Mouse (Mus musculus) liver, embryonic 14.5 days (tissue): ENCODE data around the gene Ttyh2.

Experiments
- CTCF ChIP-seq: IDR thresholded peaks from 2 replicates; pipeline ENCODE4 v1.5.1; 2016; ENCODE audit warnings: antibody characterized with exemption, low read depth, control low read depth
- EP300 ChIP-seq: IDR thresholded peaks from 2 replicates; pipeline ENCODE4 v1.6.1; 2016; ENCODE audit warnings: antibody characterized with exemption, low read depth

DNA sequence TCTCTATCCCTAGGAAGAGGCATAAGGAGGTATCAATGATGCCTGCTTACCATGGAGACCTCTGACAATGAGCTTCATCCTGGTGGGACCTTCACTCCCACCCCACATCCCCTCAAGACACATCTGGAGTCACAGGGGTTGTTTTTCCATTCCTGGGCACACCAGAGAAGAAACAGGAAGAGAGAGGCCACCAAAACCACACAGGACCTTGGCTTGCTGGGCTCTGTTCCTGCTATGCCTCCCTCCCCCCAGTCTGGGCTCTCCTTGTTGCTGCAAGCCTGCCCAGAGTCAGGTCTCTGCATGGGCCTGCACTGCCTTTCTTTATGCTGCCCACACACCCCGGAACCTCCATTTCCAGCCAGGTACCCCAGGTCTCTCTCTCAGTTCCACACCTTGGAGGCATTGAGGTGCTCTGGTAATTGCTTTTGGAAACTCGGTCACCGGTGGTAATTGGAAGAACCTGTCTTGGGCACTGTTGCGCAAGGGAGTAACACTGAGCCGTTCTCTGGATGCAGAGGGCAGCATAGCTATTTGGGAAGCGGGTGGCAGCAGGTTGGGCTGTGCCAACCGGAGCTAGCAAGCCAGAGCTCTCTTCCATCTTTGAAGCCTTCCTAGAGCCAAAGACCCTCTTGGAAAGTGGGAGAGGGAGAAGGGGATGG lies 19.8 kb upstream of the Ttyh2 start:
- TF ChIP-seq EP300 = no peak
- no peak for TF ChIP-seq CTCF
